Mouse (Mus musculus): Measurements from ENCODE around the gene Sft2d1.

DNA sequence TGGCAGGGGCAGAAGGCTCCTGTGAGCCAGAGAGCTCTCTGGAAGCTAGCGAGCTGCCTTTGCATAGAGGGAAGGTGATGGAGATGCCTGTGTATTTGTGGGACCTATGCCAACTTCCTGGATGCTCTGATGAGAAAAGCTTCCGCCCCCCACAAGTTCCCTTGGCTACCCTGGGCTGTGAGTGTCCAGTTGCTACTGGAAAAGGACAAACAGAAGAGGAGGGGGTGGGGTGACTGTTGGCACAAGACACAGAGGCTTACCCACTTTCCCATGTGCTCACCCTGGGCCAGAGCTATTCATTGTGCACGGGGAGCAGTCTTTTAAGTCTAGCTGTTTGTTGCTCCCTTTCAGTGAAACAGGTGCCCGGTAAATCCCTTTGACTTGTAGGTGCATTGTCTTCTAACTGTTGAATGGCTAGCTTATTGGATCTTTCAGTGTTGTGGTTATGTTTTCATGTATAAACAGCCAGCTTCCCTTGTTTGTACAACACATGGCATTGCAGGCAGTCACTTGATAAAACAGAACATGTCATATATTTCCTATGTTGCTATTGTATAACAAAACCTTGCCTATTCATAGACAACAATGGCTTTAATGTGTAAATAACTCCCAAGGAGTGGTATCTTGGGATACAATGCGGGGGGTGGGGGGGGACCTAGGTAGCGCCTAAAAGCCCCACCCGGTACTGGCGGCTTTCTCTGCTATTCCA is 28.9 kb downstream of the Sft2d1 start:
- no peak for TF ChIP-seq CTCF (IDR thresholded peaks at IDR 0.05; ENCODE audit: extremely low read depth, insufficient read length, insufficient replicate concordance, low read depth, low read length)
- TF ChIP-seq POLR2A (IDR thresholded peaks at IDR 0.05; ENCODE audit: low read depth, low read length) = no peak

Data from small intestine, adult 2 months (tissue).